Comparison of ENCODE assay signal across 18 mouse cellular contexts in the genomic region with DNA sequence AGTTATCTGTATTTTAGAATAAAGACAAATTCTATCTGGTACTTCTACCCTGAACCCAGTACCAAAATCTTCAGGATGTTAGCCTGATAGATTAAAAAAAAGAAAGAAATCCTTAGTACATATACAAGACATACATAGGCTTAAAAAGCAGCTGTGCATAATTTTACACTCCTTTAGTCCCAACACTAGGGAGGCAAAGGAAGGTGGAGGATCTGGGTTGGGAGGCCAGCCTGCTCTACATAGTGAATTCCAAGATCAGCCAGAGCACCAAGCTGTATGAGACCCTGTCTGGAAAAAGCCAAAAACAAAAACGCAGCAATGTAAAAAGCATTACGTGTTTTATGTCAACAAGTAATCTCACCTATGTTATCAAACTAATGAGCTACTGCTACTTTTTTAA. TPM values are rescaled to one million over a fixed set of nuclear protein-coding genes. Genes with fewer than 3 reads are reported as not detected.
DNase-seq lines count a peak whose midpoint lies in the region; ATAC-seq and TF ChIP-seq lines count a peak whose summit lies in the region.
"Had no signal": no experiment of that assay in that cellular context is flagged by ENCODE, and none has a peak within 500 bp of the region (broad histone marks: within the 10 kb centered on the region; RNA-seq: fewer than 3 reads in every experiment).

No protein-coding gene starts in this region.

- H3K4me3 ChIP-seq in heart, embryonic 12.5 days = no peak overlapping the region
- no peak overlapping the region for H3K4me3 ChIP-seq in heart, embryonic 11.5 days (ENCODE audit: low read depth, low read length)
- no peak overlapping the region for H3K4me3 ChIP-seq in kidney, embryonic 15.5 days (replicated peaks)
- H3K4me3 ChIP-seq in kidney, embryonic 16.5 days (ENCODE audit: low read length) = no peak overlapping the region
- H3K4me3 ChIP-seq in E14TG2a.4 (replicated peaks; ENCODE audit: low read length) = peak overlapping the region; percentile 100; the same call in 1 of the 2 replicates
- H3K4me3 ChIP-seq in liver, embryonic 12.5 days = no peak overlapping the region

- no peak for TF ChIP-seq CTCF in E14TG2a.4 (conservative IDR thresholded peaks at IDR 0.05; ENCODE audit: low read length)

- H3K27me3 ChIP-seq in heart, embryonic 12.5 days (replicated peaks) = no peaks in the 10 kb centered on the region
- no peaks in the 10 kb centered on the region for H3K27me3 ChIP-seq in heart, embryonic 11.5 days (ENCODE audit: control insufficient read depth, insufficient read depth, low read length)
- H3K27me3 ChIP-seq in kidney, embryonic 15.5 days = no peaks in the 10 kb centered on the region
- no peaks in the 10 kb centered on the region for H3K27me3 ChIP-seq in kidney, embryonic 16.5 days (ENCODE audit: insufficient read depth, low read length)
- no peaks in the 10 kb centered on the region for H3K27me3 ChIP-seq in E14TG2a.4 (ENCODE audit: insufficient read depth, low read length)
- H3K27me3 ChIP-seq in liver, embryonic 12.5 days (replicated peaks) = no peaks in the 10 kb centered on the region
- H3K27me3 ChIP-seq: Patski had no signal

- DNase-seq in thymus, postnatal 10 days (ENCODE audit: low spot score in 2 of 2) = no peak
- no peak for DNase-seq in ovary, postnatal 36 days (ENCODE audit: low spot score)
- DNase-seq: cerebellum, adult 8-10 months; embryo, embryonic 11 days; kidney, postnatal 14 days; layer of hippocampus, postnatal 36 days had no signal

- no peak for ATAC-seq in heart, embryonic 12.5 days (ENCODE audit: insufficient number of reproducible peaks, low FRiP score)
- ATAC-seq in heart, embryonic 11.5 days (replicated peaks; ENCODE audit: insufficient number of reproducible peaks, low FRiP score, low TSS enrichment) = no peak
- ATAC-seq in kidney, embryonic 15.5 days (replicated peaks; ENCODE audit: low FRiP score) = no peak
- no peak for ATAC-seq in kidney, embryonic 16.5 days (ENCODE audit: low FRiP score, low TSS enrichment)
- no peak for ATAC-seq in liver, embryonic 12.5 days
- ATAC-seq: Patski had no signal

- peaks cover 23% of the 10 kb centered on the region for H3K36me3 ChIP-seq in heart, embryonic 12.5 days
- peaks cover 10% of the 10 kb centered on the region for H3K36me3 ChIP-seq in heart, embryonic 11.5 days (ENCODE audit: control insufficient read depth, insufficient read depth, low read length)
- peaks cover 44% of the 10 kb centered on the region for H3K36me3 ChIP-seq in kidney, embryonic 15.5 days
- H3K36me3 ChIP-seq in kidney, embryonic 16.5 days (ENCODE audit: insufficient read depth, low read length) = peaks cover 16% of the 10 kb centered on the region; the same call in 1 of the 2 replicates
- peaks cover 66% of the 10 kb centered on the region for H3K36me3 ChIP-seq in E14TG2a.4 (ENCODE audit: insufficient read depth, low read length)
- H3K36me3 ChIP-seq in liver, embryonic 12.5 days = peaks cover 62% of the 10 kb centered on the region

- 0 out of 2 replicates have a peak overlapping the region, but pooled peaks have one; percentile 15 for H3K4me2 ChIP-seq in heart, embryonic 12.5 days
- no peak overlapping the region for H3K4me2 ChIP-seq in heart, embryonic 11.5 days
- H3K4me2 ChIP-seq in kidney, embryonic 15.5 days = peak overlapping the region; percentile 23
- no peak overlapping the region for H3K4me2 ChIP-seq in kidney, embryonic 16.5 days (replicated peaks; ENCODE audit: low read depth, low read length)
- H3K4me2 ChIP-seq in liver, embryonic 12.5 days = peak overlapping the region; percentile 85

- no peaks in the 10 kb centered on the region for H3K9me3 ChIP-seq in heart, embryonic 12.5 days (replicated peaks)
- no peaks in the 10 kb centered on the region for H3K9me3 ChIP-seq in heart, embryonic 11.5 days (replicated peaks; ENCODE audit: control insufficient read depth, low read length)
- H3K9me3 ChIP-seq in kidney, embryonic 15.5 days (replicated peaks) = no peaks in the 10 kb centered on the region
- H3K9me3 ChIP-seq in kidney, embryonic 16.5 days (ENCODE audit: low read length) = no peaks in the 10 kb centered on the region
- H3K9me3 ChIP-seq in E14TG2a.4 (ENCODE audit: low read length) = no peaks in the 10 kb centered on the region
- H3K9me3 ChIP-seq in liver, embryonic 12.5 days (replicated peaks) = no peaks in the 10 kb centered on the region

- H3K4me1 ChIP-seq in heart, embryonic 12.5 days (replicated peaks) = peaks cover 18% of the 10 kb centered on the region
- peaks cover 3% of the 10 kb centered on the region; the same call in 1 of the 2 replicates for H3K4me1 ChIP-seq in heart, embryonic 11.5 days (ENCODE audit: control insufficient read depth, insufficient read depth, low read length)
- peaks cover 31% of the 10 kb centered on the region for H3K4me1 ChIP-seq in kidney, embryonic 15.5 days
- peaks cover 33% of the 10 kb centered on the region for H3K4me1 ChIP-seq in kidney, embryonic 16.5 days (ENCODE audit: insufficient read depth, low read length)
- H3K4me1 ChIP-seq in E14TG2a.4 (replicated peaks; ENCODE audit: low read depth, low read length) = peaks cover 56% of the 10 kb centered on the region
- H3K4me1 ChIP-seq in liver, embryonic 12.5 days = peaks cover 48% of the 10 kb centered on the region

- H3K9ac ChIP-seq in heart, embryonic 12.5 days = no peak overlapping the region
- no peak overlapping the region for H3K9ac ChIP-seq in heart, embryonic 11.5 days (ENCODE audit: low read depth, low read length)
- no peak overlapping the region for H3K9ac ChIP-seq in kidney, embryonic 15.5 days
- no peak overlapping the region for H3K9ac ChIP-seq in kidney, embryonic 16.5 days (replicated peaks; ENCODE audit: low read length)
- H3K9ac ChIP-seq in liver, embryonic 12.5 days = no peak overlapping the region

- no peak overlapping the region for H3K27ac ChIP-seq in heart, embryonic 12.5 days (ENCODE audit: poor library complexity, severe bottlenecking)
- H3K27ac ChIP-seq in heart, embryonic 11.5 days (ENCODE audit: low read depth, low read length) = no peak overlapping the region
- H3K27ac ChIP-seq in kidney, embryonic 15.5 days = no peak overlapping the region
- no peak overlapping the region for H3K27ac ChIP-seq in kidney, embryonic 16.5 days (ENCODE audit: low read length)
- no peak overlapping the region for H3K27ac ChIP-seq in liver, embryonic 12.5 days
- H3K27ac ChIP-seq: macrophage had no signal

- 78% methylated on average over 2 of the region's 2 CpGs for WGBS in heart, embryonic 12.5 days
- 77% methylated on average over 2 of the region's 2 CpGs for WGBS in heart, embryonic 11.5 days (ENCODE audit: insufficient replicate concordance)
- WGBS in kidney, embryonic 15.5 days = 75% methylated on average over 2 of the region's 2 CpGs
- WGBS in kidney, embryonic 16.5 days = 80% methylated on average over 2 of the region's 2 CpGs
- 80% methylated on average over 2 of the region's 2 CpGs for WGBS in liver, embryonic 12.5 days (ENCODE audit: insufficient replicate concordance)

RNA-seq across cellular contexts. Expression of gene Hnrnpc, which starts 4.3 kb away (rescaled TPM):
- 425 and 438 TPM in 2 replicates for polyA plus RNA-seq in heart, embryonic 12.5 days (2016; fragmentation: Nextera tagmentation; extraction: Ambion mirVana)
- polyA plus RNA-seq in heart, embryonic 11.5 days (2014; fragmentation: Nextera tagmentation; extraction: Ambion mirVana) = 456 and 484 TPM in 2 replicates
- 682 and 728 TPM in 2 replicates for polyA plus RNA-seq in kidney, embryonic 15.5 days (2015; fragmentation: Nextera tagmentation; extraction: Ambion mirVana)
- polyA plus RNA-seq in kidney, embryonic 16.5 days (2015; fragmentation: Nextera tagmentation; extraction: Ambion mirVana) = 659 and 687 TPM in 2 replicates
- polyA plus RNA-seq in liver, embryonic 12.5 days (2016; fragmentation: Nextera tagmentation; extraction: Ambion mirVana) = 438 and 448 TPM in 2 replicates

RNA-seq across cellular contexts. Expression of gene Rpgrip1, which starts 10.9 kb away (rescaled TPM):
- polyA plus RNA-seq in heart, embryonic 12.5 days (2016; fragmentation: Nextera tagmentation; extraction: Ambion mirVana) = 31.9 and 32.1 TPM in 2 replicates
- polyA plus RNA-seq in heart, embryonic 11.5 days (2014; fragmentation: Nextera tagmentation; extraction: Ambion mirVana) = 46.5 and 49.7 TPM in 2 replicates
- 79.3 and 81.1 TPM in 2 replicates for polyA plus RNA-seq in kidney, embryonic 15.5 days (2015; fragmentation: Nextera tagmentation; extraction: Ambion mirVana)
- 67.4 and 74.1 TPM in 2 replicates for polyA plus RNA-seq in kidney, embryonic 16.5 days (2015; fragmentation: Nextera tagmentation; extraction: Ambion mirVana)
- polyA plus RNA-seq in liver, embryonic 12.5 days (2016; fragmentation: Nextera tagmentation; extraction: Ambion mirVana) = 58.2 and 62.1 TPM in 2 replicates

RNA-seq across cellular contexts. Expression of gene Olfr221, which starts 57.3 kb away (rescaled TPM):
- polyA plus RNA-seq in heart, embryonic 12.5 days (2016; fragmentation: Nextera tagmentation; extraction: Ambion mirVana) = not detected in 2 replicates
- not detected in 2 replicates for polyA plus RNA-seq in heart, embryonic 11.5 days (2014; fragmentation: Nextera tagmentation; extraction: Ambion mirVana)
- not detected in 2 replicates for polyA plus RNA-seq in kidney, embryonic 15.5 days (2015; fragmentation: Nextera tagmentation; extraction: Ambion mirVana)
- not detected in 2 replicates for polyA plus RNA-seq in kidney, embryonic 16.5 days (2015; fragmentation: Nextera tagmentation; extraction: Ambion mirVana)
- polyA plus RNA-seq in liver, embryonic 12.5 days (2016; fragmentation: Nextera tagmentation; extraction: Ambion mirVana) = not detected in 2 replicates
- polyA plus RNA-seq: brain, embryonic 14.5 days; heart, embryonic 16.5 days; liver, adult 2 months; macrophage; Patski; small intestine, adult 2 months had no signal

Comparison
In these comparisons a context has a peak if more than half of its experiments do, and no peak if none do; other contexts are left out.
1. H3K4me2 ChIP-seq: peak in heart, embryonic 12.5 days (single experiment), kidney, embryonic 15.5 days (single experiment) and liver, embryonic 12.5 days (single experiment); none in heart, embryonic 11.5 days (single experiment) and kidney, embryonic 16.5 days (single experiment).